18 mouse cellular contexts compared by ENCODE assay signal in genomic region chr3:146583908-146584307, GRCm38 (mm10). TPM values are rescaled to one million over a fixed set of nuclear protein-coding genes. Genes with fewer than 3 reads are reported as not detected.
A peak's percentile ranks its signal among the peaks of the same experiment; 100 is the strongest.
DNase-seq lines count a peak whose midpoint lies in the region; ATAC-seq and TF ChIP-seq lines count a peak whose summit lies in the region.
"Had no signal": no experiment of that assay in that cellular context is flagged by ENCODE, and none has a peak within 500 bp of the region (broad histone marks: within the 10 kb centered on the region; RNA-seq: fewer than 3 reads in every experiment).

No protein-coding gene starts in this region.

- no peak for TF ChIP-seq POLR2A in CH12.LX (IDR thresholded peaks at IDR 0.05; ENCODE audit: low read depth, low read length)

- in situ Hi-C loops in CH12.LX (cut with MboI; ENCODE audit: low pct_ligation_motif_present, low pct_unique_long_range_greater_than_20kb, low sequenced_read_pairs), result loop anchor here (10.0 kb wide), 1 partner anchor 331 kb away; no protein-coding TSS in a partner anchor

- H3K27ac ChIP-seq in heart, embryonic 14.5 days (replicated peaks in 1 of 2; ENCODE audit: control insufficient read depth in 1 of 2, insufficient read depth in 1 of 2, low read depth in 2 of 2, low read length in 2 of 2), result no peak overlapping the region
- H3K27ac ChIP-seq in CH12.LX (ENCODE audit: insufficient read depth, low read depth), result no peak overlapping the region
- H3K27ac ChIP-seq: midbrain, embryonic 12.5 days; neural tube, embryonic 12.5 days had no signal

- dilution Hi-C loops in CH12.LX (cut with MboI; ENCODE audit: extremely low pct_ligation_motif_present, extremely low pct_unique_long_range_greater_than_20kb, low sequenced_read_pairs), result no loop called here

- WGBS in heart, embryonic 14.5 days, result 44% methylated on average over 5 of the region's 5 CpGs

- intact Hi-C loops in heart, postnatal 36 days (cut with DNase I), result no loop called here

- H3K9ac ChIP-seq in heart, embryonic 14.5 days (ENCODE audit: low read length), result no peak overlapping the region; the same call in 1 of the 2 replicates
- H3K9ac ChIP-seq in CH12.LX (ENCODE audit: insufficient read depth, low read depth), result peak overlapping the region; percentile 32; the same call in 1 of the 2 replicates
- H3K9ac ChIP-seq: midbrain, embryonic 12.5 days; neural tube, embryonic 12.5 days had no signal

- peak overlapping the region; percentile 43 for H3K4me2 ChIP-seq in heart, embryonic 14.5 days (ENCODE audit: low read length)
- peak overlapping the region; percentile 95 for H3K4me2 ChIP-seq in CH12.LX (ENCODE audit: insufficient read depth, low read depth, poor library complexity, severe bottlenecking)
- H3K4me2 ChIP-seq: midbrain, embryonic 12.5 days; neural tube, embryonic 12.5 days had no signal

- TF ChIP-seq CTCF in CH12.LX (conservative IDR thresholded peaks at IDR 0.05 in 1 of 2, IDR thresholded peaks at IDR 0.05 in 1 of 2; ENCODE audit: low read depth in 2 of 2, low read length in 2 of 2), result no peak

- TF ChIP-seq RAD21 in CH12.LX (IDR thresholded peaks at IDR 0.05; ENCODE audit: low read depth, low read length), result no peak

- no peaks in the 10 kb centered on the region for H3K36me3 ChIP-seq in heart, embryonic 14.5 days (ENCODE audit: control insufficient read depth, insufficient read depth, low read length)
- no peaks in the 10 kb centered on the region for H3K36me3 ChIP-seq in CH12.LX (replicated peaks in 1 of 2; ENCODE audit: control insufficient read depth in 1 of 2, insufficient read depth in 1 of 2, low read length in 1 of 2)
- H3K36me3 ChIP-seq: midbrain, embryonic 12.5 days; neural tube, embryonic 12.5 days had no signal

- H3K4me3 ChIP-seq in heart, embryonic 14.5 days (ENCODE audit: control insufficient read depth in 1 of 2, insufficient read depth in 1 of 2, low read depth in 1 of 2, low read length in 2 of 2), result no peak overlapping the region
- peak overlapping the region; percentile 14 to 29 (median 28) for H3K4me3 ChIP-seq in CH12.LX (replicated peaks in 1 of 3; ENCODE audit: low read depth in 2 of 3, low read length in 2 of 3, poor library complexity in 1 of 3)
- H3K4me3 ChIP-seq: erythroblast, embryonic 14.5 days; midbrain, embryonic 12.5 days; neural tube, embryonic 12.5 days had no signal

- H3K4me1 ChIP-seq in heart, embryonic 14.5 days (ENCODE audit: control insufficient read depth in 2 of 2, insufficient read depth in 2 of 2, low read length in 2 of 2), result peaks cover 2 to 6% of the 10 kb centered on the region in 2 experiments; a peak in 2 of 4 replicates
- peaks cover 10 to 24% of the 10 kb centered on the region in 2 experiments; a peak in 3 of 4 replicates for H3K4me1 ChIP-seq in CH12.LX (ENCODE audit: control insufficient read depth in 1 of 2, insufficient read depth in 2 of 2)
- H3K4me1 ChIP-seq: midbrain, embryonic 12.5 days; neural tube, embryonic 12.5 days had no signal

- TF ChIP-seq EP300 in CH12.LX (IDR thresholded peaks at IDR 0.05; ENCODE audit: low read length), result no peak

- no peaks in the 10 kb centered on the region for H3K27me3 ChIP-seq in heart, embryonic 14.5 days (ENCODE audit: control insufficient read depth, insufficient read depth, low read length)
- no peaks in the 10 kb centered on the region for H3K27me3 ChIP-seq in CH12.LX (replicated peaks)
- H3K27me3 ChIP-seq: midbrain, embryonic 12.5 days; neural tube, embryonic 12.5 days had no signal

- no peaks in the 10 kb centered on the region for H3K9me3 ChIP-seq in heart, embryonic 14.5 days (ENCODE audit: control insufficient read depth, low read length)
- H3K9me3 ChIP-seq in CH12.LX (replicated peaks; ENCODE audit: low read length), result no peaks in the 10 kb centered on the region
- H3K9me3 ChIP-seq: midbrain, embryonic 12.5 days; neural tube, embryonic 12.5 days had no signal

- no peaks in the 10 kb centered on the region for H3K79me2 ChIP-seq in CH12.LX (replicated peaks; ENCODE audit: control insufficient read depth, extremely low read depth, insufficient read depth, poor library complexity, severe bottlenecking)

- no peak for ATAC-seq in heart, embryonic 14.5 days (ENCODE audit: insufficient number of reproducible peaks, insufficient read depth, low FRiP score, low read depth)
- ATAC-seq in common myeloid progenitor, adult 5-6 weeks (replicated peaks; ENCODE audit: low read depth, poor library complexity, severe bottlenecking), result peak; percentile 78
- 0 out of 2 replicates have a peak, but pooled peaks have one; percentile 17 for ATAC-seq in monocyte, adult 5-6 weeks (replicated peaks; ENCODE audit: insufficient number of reproducible peaks, low FRiP score, low TSS enrichment, poor library complexity, severe bottlenecking)

- no peak for DNase-seq in heart, postnatal 36 days
- peak; percentile 56 for DNase-seq in CH12.LX (ENCODE audit: extremely low read depth)
- no peak for DNase-seq in gastrocnemius, postnatal 10 days
- no peak for DNase-seq in spleen, postnatal 10 days (ENCODE audit: low spot score in 2 of 2)
- DNase-seq: cerebellum, postnatal 14 days; kidney, adult 11 months; lung, adult 18-20 months; thymus, postnatal 36 days had no signal

TF ChIP-seq in CH12.LX, 34 proteins besides CTCF, POLR2A, EP300 and RAD21:
- TF ChIP-seq BHLHE40 (IDR thresholded peaks at IDR 0.05; ENCODE audit: low read depth, low read length), result peak; percentile 20; the same call in 1 of the 2 replicates
- TF ChIP-seq NELFE (IDR thresholded peaks at IDR 0.05; ENCODE audit: low read depth, low read length), result no peak
- TF ChIP-seq JUND (conservative IDR thresholded peaks at IDR 0.05; ENCODE audit: low read depth, low read length), result peak; percentile 84
- TF ChIP-seq ELF1 (IDR thresholded peaks at IDR 0.05; ENCODE audit: low read depth, low read length), result 0 out of 2 replicates have a peak, but pooled peaks have one; percentile 29
- peak; percentile 53 for TF ChIP-seq IRF4 (IDR thresholded peaks at IDR 0.05; ENCODE audit: low read depth, low read length)
- TF ChIP-seq GABPA (IDR thresholded peaks at IDR 0.05; ENCODE audit: insufficient replicate concordance, low read depth, low read length), result peak; percentile 11; the same call in 1 of the 2 replicates
- TF ChIP-seq ETS1 (conservative IDR thresholded peaks at IDR 0.05; ENCODE audit: low read depth, low read length), result peak; percentile 46
- TF ChIP-seq MYC (IDR thresholded peaks at IDR 0.05; ENCODE audit: low read depth, low read length), result no peak; the same call in 1 of the 2 replicates
- TF ChIP-seq MEF2A (IDR thresholded peaks at IDR 0.05; ENCODE audit: borderline replicate concordance, low read depth, low read length), result peak; percentile 78

RNA-seq across cellular contexts. Expression of gene Uox, which starts 13.7 kb away (rescaled TPM):
- polyA plus RNA-seq in heart, embryonic 14.5 days (2014; fragmentation: Nextera tagmentation; extraction: Ambion mirVana), result not detected in 2 replicates
- total RNA-seq in heart, postnatal 36 days (2021), result not detected
- total RNA-seq in CH12.LX (2012; rRNA removed) (not detected in 2 replicates), CH12.LX (2014; rRNA removed) (not detected in 2 replicates)
- not detected in 2 replicates for polyA plus RNA-seq in CH12.LX (2012; ENCODE audit: insufficient read length, low read depth)
- total RNA-seq in common myeloid progenitor, adult 5-6 weeks (2017), result not detected in 2 replicates
- 0.64 TPM in 1 of 3 replicates, not detected in the others for total RNA-seq in monocyte, adult 5-6 weeks (2017)
- under 1 TPM in 1 of 2 experiments, not detected in 1; 0.32 TPM for total RNA-seq in gastrocnemius, postnatal 10 days (2021)
- polyA plus RNA-seq: erythroblast, embryonic 14.5 days; hindbrain, embryonic 11.5 days; limb, embryonic 11.5 days; midbrain, embryonic 12.5 days; neural tube, embryonic 12.5 days; stomach, embryonic 14.5 days had no signal

RNA-seq across cellular contexts. Expression of gene Dnase2b, which starts 31.5 kb away (rescaled TPM):
- polyA plus RNA-seq in heart, embryonic 14.5 days (2014; fragmentation: Nextera tagmentation; extraction: Ambion mirVana), result not detected in 2 replicates
- not detected for total RNA-seq in heart, postnatal 36 days (2021)
- total RNA-seq in CH12.LX (2012; rRNA removed), result not detected in 2 replicates
- total RNA-seq in CH12.LX (2014; rRNA removed), result not detected in 2 replicates
- not detected in 2 replicates for polyA plus RNA-seq in CH12.LX (2012; ENCODE audit: insufficient read length, low read depth)
- total RNA-seq in common myeloid progenitor, adult 5-6 weeks (2017), result 0.64 TPM in 1 of 2 replicates, not detected in the other
- total RNA-seq in monocyte, adult 5-6 weeks (2017), result 0.39 to 4.6 TPM (median 0.48 TPM) in 3 replicates
- not detected for total RNA-seq in gastrocnemius, postnatal 10 days (2021)
- total RNA-seq: layer of hippocampus, postnatal 10 days had no signal
- polyA plus RNA-seq: erythroblast, embryonic 14.5 days; hindbrain, embryonic 11.5 days; limb, embryonic 11.5 days; midbrain, embryonic 12.5 days; neural tube, embryonic 12.5 days; stomach, embryonic 14.5 days had no signal

Comparison
In these comparisons a context has a peak if more than half of its experiments do, and no peak if none do; other contexts are left out.
1. H3K4me3 ChIP-seq: peak in CH12.LX (3 of 3); none in heart, embryonic 14.5 days (0 of 2).